Mouse (Mus musculus): ENCODE measurements around the gene Olfml1. TPM values are rescaled to one million over a fixed set of nuclear protein-coding genes. Genes with fewer than 3 reads are reported as not detected.

The Olfml1 gene
- total RNA-seq (2021), result 1 to 10 TPM; 4.6 to 5.6 TPM

- intact Hi-C loops (cut with DNase I), result no loop called here
- DNase-seq, result peak; percentile 2
Measured at GRCm38 (mm10) chr7:107567261-107567671, at the start of gene Olfml1. Gene Olfml1 (plus strand): TSS chr7:107567446.

GRCm38 (mm10) chr7:107519256-107520025 lies 47.8 kb upstream of the Olfml1 start:
- DNase-seq, result peak; percentile 36
- intact Hi-C loops (cut with DNase I), result no loop called here

- intact Hi-C loops (cut with DNase I), result no loop called here
Measured at GRCm38 (mm10) chr7:107521411-107521810, 45.8 kb upstream of the Olfml1 start.

DNA sequence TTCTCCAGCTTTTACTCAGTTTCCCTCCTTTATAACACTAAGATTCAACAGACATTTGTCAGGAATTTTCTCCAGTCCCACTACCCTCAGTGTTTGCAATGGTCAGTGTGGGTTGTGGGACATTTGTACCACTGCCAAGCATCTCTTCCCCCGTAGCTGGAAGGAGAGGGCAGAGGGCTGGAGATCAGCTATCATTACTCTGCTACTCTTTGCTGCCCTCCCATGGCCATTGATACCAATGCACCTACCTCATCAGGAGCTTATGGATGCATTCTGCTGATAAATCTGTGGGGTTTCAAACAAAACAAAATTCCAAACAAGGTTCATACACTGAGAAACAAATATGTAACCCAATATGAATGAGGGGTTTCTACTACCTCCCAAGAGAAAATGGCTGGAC lies 40.9 kb upstream of the Olfml1 start:
- intact Hi-C loops (cut with DNase I), result loop anchor here (5.0 kb wide), 1 partner anchor 289 kb away; no protein-coding TSS in a partner anchor
- peak; percentile 68 for DNase-seq

More at GRCm38 (mm10) chr7:107521411-107521810, 45.8 kb upstream of the Olfml1 start:
- no peak for DNase-seq

DNA sequence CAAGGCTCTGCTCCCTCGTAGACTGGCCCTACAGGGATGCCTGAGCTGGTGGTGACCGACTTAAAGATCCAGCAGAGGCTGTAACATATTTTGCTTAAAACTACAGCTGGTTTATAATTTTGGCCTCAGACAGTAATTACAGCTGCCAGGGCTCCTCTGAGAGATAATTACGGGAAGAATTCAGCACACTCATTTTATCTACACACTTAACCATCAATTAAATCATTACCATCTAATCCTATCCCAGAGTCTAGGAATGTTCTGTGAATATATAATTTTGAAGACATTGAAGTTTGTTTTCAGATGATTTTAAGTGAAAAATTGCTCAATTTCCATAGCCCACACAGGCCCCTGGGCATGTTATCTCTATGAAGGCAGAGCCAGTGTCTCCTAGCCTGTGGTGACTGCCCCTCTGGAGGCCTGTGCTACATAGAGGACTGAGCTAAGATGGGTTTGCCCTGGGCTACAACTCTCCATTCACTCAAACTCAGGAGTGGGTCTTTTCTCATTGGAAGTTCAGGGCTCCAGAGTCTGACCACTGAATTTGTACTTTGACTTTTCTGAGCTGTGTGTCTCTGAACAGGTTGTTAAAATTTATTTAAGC lies 39.0 kb upstream of the Olfml1 start:
- no peak for DNase-seq
- intact Hi-C loops (cut with DNase I), result loop anchor here (5.0 kb wide), 1 partner anchor 291 kb away; no protein-coding TSS in a partner anchor

GRCm38 (mm10) chr7:107529364-107529763 lies 37.9 kb upstream of the Olfml1 start:
- intact Hi-C loops (cut with DNase I), result loop anchor here (5.0 kb wide), 1 partner anchor 292 kb away; no protein-coding TSS in a partner anchor
- DNase-seq, result no peak

DNA sequence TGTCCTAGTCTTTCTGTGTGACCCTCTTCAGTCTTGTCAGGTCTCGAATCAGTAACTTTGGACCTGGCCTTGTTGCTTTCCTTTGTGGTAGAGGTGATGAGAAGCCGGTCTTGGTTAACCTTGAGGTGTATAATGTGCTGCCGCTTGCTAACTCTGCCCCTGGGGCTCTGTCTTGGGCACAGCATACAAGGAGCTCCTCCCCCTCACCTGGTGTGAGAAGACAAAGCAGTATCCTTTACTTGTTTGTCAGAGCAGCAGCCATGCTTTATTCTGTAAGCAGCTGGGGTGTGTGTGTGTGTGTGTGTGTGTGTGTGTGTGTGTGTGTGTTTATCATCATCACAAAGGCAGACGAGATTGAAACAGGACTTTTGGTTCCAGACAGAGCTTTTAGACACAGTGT lies 31.9 kb upstream of the Olfml1 start:
- intact Hi-C loops (cut with DNase I), result no loop called here
- DNase-seq, result no peak

DNA sequence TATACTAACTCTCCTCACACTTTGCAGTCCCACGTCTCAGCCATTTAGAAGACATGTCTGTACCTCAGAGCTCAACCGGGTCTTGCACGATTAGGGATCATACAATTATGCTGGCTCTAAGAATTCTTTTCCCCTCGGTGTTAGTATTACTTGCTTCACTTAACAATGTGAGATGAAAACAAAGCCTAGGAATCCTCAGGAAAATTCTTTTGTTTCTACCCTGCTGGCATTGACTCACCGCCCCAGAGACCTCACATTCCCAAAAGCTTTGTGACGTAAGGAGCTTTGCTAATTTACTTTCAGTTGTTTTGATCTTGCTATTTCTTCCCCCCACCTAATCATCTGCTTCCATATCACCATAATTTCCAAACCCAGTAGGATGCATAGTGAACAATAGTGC lies 30.7 kb upstream of the Olfml1 start:
- intact Hi-C loops (cut with DNase I), result no loop called here
- no peak for DNase-seq

DNA sequence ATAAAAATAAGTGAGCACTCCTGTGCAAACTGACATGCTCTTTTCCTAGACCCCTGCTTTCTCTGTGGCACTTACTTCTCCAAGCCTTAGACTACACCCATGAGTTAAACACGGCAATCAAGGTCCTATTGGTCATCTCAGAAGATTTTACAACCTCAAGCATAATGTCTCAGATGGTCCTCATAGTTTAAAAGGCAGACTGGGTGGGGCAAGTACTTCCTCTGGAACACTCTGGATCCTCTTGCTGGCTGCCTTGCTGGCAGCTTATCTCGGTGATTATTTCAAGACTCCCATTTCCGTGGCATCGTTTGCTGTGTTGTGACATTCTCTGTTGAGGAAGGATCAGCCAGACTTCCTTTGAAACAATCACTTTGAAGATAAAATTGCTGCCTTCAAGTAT lies 27.2 kb upstream of the Olfml1 start:
- intact Hi-C loops (cut with DNase I), result no loop called here
- DNase-seq, result no peak

DNA sequence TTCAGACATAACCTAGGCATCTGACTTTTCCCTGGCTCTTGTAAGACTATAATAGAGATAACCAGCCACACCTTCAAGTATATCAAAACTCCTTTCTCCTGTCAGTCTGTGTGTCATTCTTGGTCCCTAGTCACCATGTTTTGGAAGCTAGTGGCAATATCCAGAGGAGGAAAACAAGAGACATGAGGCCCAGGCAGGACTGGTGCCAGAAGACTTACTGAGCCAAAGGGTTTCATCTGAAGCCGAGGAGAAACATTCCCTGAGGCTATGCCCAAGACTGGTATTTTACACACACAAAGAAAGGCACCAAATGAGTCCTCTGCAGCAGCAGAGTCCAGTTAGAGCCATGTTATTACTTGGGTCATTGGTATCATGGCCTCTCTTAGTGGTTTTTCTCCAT lies 22.2 kb upstream of the Olfml1 start:
- intact Hi-C loops (cut with DNase I), result no loop called here
- DNase-seq, result no peak

GRCm38 (mm10) chr7:107547872-107548271 lies 19.4 kb upstream of the Olfml1 start:
- DNase-seq, result no peak
- intact Hi-C loops (cut with DNase I), result no loop called here

GRCm38 (mm10) chr7:107553461-107553860 lies 13.8 kb upstream of the Olfml1 start:
- intact Hi-C loops (cut with DNase I), result no loop called here
- no peak for DNase-seq

DNA sequence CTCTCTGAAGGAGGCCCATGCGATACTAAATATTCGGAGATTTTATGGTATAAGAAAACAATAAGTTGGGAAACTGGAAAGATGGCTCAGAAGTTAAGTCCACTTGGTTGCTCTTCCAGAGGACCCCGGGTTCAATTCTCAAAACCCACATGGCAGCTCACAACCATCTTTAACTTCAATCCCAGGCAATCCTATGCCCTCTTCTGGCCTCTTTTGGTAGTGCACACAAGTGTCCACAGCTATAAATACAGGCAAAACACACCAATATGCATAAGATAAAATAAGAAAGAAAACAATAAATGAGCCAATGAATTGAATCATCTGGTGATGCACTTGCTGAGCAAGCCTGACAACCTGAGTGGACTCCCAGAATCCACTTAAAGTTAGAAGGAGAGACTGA lies 11.3 kb upstream of the Olfml1 start:
- DNase-seq, result peak; percentile 5
- intact Hi-C loops (cut with DNase I), result no loop called here

DNA sequence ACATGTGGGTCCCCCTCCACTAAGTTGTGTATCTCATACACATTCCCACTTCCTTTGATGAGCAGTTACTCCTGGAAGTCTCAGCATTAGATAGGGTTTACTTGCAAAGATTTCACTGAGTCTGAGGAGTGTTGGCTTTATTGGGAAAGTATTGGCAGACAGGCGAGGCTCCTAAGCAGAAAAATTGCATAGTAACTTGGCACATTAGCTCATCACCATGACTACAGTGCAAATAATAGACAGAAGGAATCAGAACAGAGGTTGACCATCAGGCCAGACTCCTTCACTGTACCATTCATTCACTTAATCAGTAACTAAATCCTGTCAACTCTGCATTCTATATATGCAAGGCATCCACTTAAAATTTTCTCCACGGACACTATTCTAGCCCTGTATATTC lies 6.6 kb upstream of the Olfml1 start:
- intact Hi-C loops (cut with DNase I), result no loop called here
- DNase-seq, result no peak

GRCm38 (mm10) chr7:107561584-107561983 lies 5.7 kb upstream of the Olfml1 start:
- no peak for DNase-seq
- intact Hi-C loops (cut with DNase I), result no loop called here

DNA sequence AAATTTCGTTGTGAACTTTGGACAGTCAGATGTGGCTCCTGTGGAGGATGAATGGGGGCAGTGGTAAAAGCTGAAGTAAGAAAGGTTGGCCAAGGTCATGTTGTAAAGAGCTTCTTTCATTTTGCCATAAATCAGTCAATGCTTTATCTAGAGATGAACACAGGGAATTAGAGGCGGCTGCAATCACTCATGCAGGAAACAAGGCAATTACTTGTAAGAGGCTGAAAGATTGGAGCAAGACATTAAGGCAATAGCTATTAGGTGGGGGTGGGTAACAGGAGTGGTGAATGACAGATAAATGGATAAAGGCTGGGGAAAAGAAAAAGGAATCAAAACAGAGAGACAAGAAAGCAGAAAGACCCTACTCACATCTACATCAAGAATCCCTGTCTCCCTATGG lies 3.5 kb upstream of the Olfml1 start:
- no peak for DNase-seq
- intact Hi-C loops (cut with DNase I), result no loop called here

- DNase-seq, result no peak
- intact Hi-C loops (cut with DNase I), result no loop called here
Measured at GRCm38 (mm10) chr7:107567674-107568073, 428 bp downstream of the Olfml1 start.

- intact Hi-C loops (cut with DNase I), result no loop called here
- DNase-seq, result no peak
Measured at GRCm38 (mm10) chr7:107568971-107569370, 1.7 kb downstream of the Olfml1 start.

- DNase-seq, result no peak
- intact Hi-C loops (cut with DNase I), result no loop called here
Measured at GRCm38 (mm10) chr7:107573856-107574255, 6.6 kb downstream of the Olfml1 start.

- DNase-seq, result no peak
- intact Hi-C loops (cut with DNase I), result no loop called here
Measured at GRCm38 (mm10) chr7:107574276-107574675, 7.0 kb downstream of the Olfml1 start.

- intact Hi-C loops (cut with DNase I), result loop anchor here (10.0 kb wide), 1 partner anchor 62 kb away; no protein-coding TSS in a partner anchor
- DNase-seq, result peak; percentile 24
Measured at GRCm38 (mm10) chr7:107592641-107593040, 25.4 kb downstream of the Olfml1 start.

- intact Hi-C loops (cut with DNase I), result loop anchor here (10.0 kb wide), 1 partner anchor 61 kb away; no protein-coding TSS in a partner anchor
- DNase-seq, result no peak
Measured at GRCm38 (mm10) chr7:107593904-107594303, 26.7 kb downstream of the Olfml1 start.
